Mouse (Mus musculus): Measurements from ENCODE around the gene Chgb.

Gene Chgb

DNA sequence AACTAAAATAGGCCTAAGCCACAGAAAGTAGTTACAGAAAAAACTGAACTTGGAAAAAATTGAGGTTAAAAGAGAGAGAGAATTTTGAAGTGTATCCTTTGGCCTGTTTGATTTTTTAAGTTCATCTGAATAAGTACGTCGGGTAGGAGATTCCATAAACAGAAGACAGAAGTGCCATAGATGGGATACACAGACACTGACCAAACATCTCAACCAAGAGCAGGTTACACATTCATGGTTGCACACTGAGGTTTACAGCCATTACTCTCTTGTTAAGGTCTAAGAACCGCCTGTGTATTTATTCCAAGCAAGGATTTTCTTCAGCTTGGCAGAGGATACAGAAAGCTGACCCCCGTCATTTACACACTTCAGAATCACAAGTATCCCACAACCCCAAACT, at the start of gene Chgb:
Chgb (plus strand) TSS at position 301 of the 400 bp plus-strand sequence.
- DNase-seq (ENCODE audit: low read depth, low spot score) = no peak

DNA sequence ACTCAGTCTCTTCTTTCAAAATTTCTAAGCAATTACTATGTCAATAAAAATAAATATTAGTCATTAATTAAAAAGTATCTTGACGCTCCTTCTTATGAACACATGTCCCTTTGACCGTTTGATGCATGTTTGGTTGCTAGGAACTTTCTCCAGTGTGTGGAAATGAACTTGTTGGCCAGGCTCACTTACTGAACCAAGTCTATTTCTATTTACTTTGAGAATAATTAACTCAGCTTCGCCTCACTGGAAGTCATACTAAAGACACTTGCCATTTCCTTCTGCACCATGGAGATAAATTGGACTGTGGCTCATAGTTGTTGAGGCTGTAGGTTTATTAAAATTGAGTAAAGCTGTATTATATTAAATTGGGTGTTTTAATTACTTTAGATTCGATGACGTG, 48.1 kb upstream of the Chgb start:
- DNase-seq (ENCODE audit: low read depth, low spot score) = no peak

DNA sequence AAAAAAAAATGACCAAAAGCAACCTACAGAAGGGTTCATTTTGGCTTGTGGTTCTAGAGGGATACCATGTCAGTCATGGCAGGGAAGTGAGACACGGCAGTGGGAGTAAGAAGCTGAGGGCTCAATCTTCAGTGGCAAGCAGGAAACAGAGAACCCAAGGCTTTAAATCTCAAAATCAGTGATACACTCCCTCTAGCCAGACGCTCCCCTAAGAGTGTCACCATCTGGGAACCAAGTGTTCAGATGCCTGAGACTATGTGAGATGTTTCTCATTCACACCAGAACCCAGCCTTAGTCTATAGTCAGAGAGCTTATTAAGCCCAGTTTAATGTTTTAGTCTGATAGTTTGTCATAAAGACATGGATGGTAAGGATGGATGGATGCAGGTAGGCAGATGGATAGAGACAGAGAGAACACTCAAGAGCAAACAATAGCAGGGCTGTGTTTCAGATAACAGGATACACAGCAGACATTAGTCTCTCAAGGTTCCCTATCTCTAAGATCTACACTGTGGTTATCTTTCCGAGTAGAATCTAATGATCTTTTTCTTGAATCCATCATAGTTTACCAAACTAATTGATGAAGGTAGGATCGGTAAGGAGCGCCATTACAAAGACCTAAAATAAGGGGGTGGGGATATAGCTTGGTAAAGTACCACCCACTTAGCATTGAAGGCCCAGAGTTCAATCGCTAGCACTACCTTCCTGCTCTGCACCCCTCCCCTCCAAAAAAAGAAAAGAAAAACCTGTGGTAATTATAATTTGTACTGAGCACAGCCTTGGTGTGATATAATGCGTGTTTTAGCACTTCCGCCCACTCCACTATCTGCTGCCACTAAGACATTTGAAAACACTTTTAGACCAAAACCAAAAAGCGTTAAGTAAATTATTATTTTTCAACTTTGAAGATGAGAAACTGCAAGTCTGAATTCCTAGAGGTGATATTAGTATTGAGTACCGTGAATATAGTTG, 47.2 kb upstream of the Chgb start:
- no peak for DNase-seq (ENCODE audit: low read depth, low spot score)

DNA sequence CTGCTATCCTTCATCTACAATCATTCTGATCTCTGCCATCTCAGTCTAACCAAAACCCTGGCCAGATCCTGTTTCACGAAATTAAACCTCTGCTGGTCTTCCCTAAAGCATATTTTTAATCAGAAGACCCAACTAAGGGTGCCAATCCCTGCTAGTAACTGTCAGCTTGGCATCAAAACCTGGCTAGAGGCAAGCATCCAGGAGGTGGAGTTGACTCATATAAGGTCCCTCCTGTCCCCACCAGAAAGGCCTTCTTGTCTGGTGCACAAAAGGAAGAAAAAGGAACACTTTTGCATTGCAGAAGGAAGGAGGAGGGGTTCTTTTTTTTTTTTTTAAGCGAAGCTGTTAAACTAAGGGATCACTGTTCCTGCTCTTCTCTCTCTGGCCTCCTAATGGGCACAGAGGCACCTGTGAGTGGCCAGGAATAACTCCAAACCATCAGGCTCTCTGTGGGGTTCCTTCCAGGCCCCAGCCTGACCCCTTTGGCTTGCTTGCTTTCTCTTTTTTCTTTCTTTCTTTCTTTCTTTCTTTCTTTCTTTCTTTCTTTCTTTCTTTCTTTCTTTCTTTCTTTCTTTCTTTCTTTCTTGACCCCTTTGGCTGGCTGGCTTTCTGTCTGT, 42.2 kb upstream of the Chgb start:
- no peak for DNase-seq (ENCODE audit: low read depth, low spot score)

DNA sequence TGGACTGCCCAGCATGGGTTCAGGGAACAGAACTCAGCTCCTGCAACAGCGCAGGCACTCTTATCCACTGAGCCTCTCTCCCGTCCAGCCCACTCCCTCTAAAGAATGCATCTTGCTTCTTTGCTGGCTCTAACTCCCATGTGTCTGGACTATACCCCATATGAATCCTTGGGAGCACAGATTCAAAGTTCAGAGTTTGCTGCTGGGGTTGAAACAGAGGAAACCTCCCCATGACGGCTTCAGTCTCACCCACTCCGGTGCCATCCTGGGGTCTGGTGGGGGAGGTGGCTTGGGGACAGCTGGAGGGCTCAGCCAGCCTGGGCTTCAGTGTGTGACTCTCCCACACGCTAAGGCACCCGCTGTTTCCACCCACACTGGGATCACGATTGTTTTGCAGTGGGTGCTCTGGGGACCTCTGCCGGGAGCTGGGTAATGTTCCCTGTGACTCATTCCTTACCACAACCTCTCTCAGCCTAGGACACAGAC, 39.2 kb upstream of the Chgb start:
- no peak for DNase-seq (ENCODE audit: low read depth, low spot score)

DNA sequence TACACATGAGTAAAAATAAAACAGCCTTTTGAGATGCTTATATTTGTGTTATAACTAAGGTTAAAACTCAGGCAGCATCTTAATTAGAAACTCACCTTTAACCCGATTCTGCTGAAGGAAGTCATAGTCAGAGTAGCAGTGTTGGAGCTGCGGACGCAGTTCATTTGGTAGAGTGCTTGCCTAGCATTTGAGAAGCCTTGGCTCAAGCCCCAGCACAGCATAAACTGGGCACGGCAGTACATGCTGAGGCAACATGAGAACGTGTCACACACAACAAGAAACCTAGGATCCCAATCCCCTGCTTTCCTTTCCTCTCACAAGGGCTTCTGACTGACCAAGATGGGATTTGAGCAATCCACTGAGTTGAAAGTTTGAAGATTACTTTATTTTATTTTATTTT, 36.2 kb upstream of the Chgb start:
- DNase-seq (ENCODE audit: low read depth, low spot score) = no peak

DNA sequence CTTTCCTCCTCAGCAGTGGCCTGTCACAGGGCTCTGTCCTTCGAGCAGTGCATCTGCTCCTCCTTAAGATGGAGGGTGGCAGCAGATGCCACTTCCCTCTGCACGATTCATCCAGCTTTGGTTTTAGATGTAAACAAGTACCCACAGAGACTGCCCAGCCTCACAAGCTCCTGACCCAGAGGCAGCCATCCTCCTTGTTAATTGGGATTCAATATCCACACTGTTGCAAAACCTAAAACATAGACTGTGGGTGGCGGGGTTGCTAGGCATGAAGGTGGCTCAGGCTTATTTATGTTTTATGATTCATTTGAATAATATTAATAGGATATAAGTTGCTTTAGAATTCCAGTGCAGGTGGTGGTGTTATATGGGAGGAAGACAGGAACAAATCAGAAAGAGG, 35.0 kb upstream of the Chgb start:
- no peak for DNase-seq (ENCODE audit: low read depth, low spot score)

DNA sequence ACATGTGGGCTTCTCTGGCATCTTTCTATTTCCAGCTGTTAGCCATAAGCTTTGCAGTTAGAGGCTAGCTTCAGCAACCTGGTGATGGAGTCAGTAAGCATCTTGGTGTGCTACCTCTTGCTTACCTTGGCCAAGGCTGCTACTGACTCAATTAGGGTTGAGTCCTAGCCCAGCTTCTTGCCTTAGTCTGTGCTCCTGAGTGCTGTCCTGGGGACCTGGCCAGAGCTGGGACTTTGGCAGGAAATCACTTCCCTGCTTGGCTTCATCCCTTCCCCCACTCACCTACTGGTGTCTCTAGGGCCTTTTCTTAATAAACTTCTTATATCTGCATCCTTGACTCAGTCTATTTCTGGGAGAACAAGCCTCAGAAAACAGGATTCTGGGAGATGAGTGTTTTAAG, 30.4 kb upstream of the Chgb start:
- DNase-seq (ENCODE audit: low read depth, low spot score) = no peak

DNA sequence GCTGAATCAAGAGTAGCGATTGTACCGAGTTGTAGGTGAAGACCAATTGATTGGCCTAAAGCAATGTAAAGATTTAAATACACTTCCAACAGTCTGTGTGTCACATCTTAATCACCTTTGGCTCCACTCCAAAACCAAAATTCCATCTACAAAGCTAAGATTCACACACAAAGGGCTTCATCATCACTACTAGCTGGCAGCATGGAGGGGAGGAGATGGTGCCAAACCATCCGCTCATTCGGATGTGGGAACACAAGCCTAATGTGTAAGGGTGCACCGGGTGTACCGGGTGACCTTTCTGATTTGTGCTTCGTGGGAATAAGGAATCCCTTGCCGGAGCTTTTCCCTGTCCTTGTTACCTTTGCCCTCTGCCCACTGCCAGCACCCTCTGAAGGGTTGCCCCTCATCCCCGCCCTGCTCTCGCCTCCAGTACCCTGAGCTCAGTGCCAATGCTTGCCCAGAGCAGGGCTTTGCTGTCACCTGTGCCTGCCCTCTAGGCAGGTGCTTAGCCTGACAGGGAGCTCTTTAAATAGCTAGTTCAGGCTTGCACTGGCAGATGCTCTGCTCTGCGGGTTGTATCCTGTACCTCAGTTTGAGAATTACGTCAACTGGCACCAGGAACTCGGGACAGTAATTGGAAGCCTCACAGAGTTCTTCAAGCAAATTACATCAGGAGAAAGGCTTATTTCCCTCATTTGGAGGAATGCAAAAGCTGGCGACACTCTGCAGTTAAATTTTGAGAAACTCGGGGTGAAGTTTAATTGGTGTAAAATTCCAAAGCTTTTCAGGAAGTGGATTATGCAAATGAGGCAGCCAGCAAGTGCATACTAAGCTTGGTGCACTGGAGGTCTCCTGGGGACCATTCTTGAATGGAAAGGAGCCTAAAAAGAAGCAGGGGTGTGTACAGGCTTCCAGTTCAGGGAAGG, 29.7 kb upstream of the Chgb start:
- DNase-seq (ENCODE audit: low read depth, low spot score) = no peak

DNA sequence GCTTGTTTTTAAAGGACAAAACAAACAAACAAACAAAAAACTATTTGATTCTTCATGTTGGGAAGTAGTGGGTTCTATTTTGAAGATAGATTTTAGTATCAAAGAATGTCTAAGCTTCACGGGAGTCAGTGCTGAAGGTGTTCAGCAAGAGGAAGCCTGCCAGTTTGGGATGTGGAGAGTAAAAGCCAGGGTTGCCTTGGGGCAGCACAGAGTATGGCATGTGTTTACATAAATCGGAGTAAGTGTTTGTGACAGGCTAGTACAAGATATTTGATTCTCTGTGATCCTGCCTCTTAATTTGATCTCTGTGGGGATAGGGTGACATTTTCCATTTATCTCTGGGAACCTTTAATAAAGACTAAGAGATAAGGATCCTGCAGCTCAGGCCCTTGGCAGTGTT, 28.7 kb upstream of the Chgb start:
- no peak for DNase-seq (ENCODE audit: low read depth, low spot score)

DNA sequence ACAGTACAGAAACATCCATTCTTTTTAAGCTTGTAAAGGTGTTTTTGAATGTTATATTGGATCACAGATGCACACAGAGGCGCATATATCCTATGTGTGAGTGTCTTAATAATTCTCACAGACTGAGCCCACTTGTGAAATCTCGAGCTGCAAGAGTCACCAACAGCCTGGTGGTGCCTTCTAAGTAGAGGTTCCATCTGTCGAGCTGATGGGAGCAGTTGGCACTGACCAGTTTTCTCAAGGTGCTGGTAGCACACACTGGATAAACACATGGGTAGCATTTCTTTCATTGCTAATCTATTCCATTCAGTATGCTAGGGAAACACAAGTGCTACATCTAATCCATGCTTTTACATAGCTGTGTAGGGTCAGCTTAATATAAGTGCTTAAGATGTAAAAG, 27.9 kb upstream of the Chgb start:
- no peak for DNase-seq (ENCODE audit: low read depth, low spot score)

DNA sequence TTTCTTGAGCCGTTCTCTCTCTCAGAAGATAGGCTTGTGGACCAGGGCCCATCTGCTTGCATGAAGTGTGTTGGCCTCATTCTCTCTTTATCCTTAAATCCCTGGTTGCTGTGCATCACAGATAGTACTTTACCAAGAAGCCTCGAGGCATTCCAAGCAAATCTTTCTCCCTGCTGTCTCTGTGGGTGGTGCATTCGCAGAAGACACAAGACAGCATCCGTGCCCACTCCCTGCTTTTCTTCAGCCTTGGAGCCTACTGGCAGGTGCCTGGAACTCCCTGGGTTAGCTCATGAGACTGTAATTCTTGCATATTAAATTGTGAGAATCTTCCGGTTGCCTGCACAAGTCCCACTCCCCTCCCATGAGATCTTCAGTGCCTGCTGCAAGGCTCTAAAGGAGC, 23.2 kb upstream of the Chgb start:
- DNase-seq (ENCODE audit: low read depth, low spot score) = no peak

DNA sequence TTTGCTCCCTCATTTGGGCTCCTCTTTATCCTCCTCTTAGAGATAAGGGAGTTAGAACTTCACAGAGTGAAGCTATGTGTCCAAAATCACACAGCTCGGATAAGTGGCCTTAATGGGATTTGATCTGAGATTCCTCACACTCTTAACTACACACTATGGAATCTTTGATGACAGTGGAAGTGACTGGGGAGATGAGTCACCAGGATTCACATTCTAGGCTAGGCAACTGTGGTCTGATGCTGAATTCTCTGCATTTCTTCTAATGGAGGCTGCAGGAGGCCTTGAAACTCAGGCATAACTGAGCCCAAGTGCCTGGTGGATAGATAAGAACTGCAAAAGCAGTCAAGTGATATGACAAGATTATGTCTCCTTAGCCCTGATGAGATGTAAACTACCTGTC, 10.3 kb upstream of the Chgb start:
- no peak for DNase-seq (ENCODE audit: low read depth, low spot score)

DNA sequence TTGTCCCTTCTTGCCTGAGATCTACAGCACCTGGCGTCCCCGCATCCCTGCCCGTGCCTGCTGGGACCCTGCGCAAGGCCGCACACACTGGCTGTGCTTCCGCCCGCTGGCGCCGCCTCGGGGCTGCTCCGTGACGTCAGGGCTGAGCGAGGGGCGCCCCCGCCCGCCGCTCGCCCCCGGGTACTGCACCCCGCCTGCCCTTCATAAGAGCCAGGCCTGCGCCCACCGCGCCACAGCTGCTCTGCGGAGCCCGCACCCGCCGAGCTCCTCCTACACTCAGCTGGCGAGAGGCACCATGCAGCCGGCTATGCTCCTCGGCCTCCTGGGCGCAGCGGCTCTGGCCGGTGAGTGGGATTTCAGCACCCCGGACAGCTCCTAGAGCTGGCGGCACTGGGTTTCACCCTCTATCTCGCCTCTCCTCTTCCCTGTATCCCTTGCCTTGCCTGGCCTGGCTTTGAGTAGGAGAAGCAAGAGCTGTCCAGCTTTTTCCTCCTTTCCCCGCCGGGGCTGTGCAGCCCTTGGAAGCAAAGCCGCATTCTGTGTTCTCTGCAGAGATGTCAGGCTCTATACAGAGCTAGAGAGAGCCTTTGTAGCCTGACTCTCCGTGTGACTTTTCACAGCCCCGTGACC, 476 bp downstream of the Chgb start:
- peak; percentile 56 for DNase-seq (ENCODE audit: low read depth, low spot score)

DNA sequence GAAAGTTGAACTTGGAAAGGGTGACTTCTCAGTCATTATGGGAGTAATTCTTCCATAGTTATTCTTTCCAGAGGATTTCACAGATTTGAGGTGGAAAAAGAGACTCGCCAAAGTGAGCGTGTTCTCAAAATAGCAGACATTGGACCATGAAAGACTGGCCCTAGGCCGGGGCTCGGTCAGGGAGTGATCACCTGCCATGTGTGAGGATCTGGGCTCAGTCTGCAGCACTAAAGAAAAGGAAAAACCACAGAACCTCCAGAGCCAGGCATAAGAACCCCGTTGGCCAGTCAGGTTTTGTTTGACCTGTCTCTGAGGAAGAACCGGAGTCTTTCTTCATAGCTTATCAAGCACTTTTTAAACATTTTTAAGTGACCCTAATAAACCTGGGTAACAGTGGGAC, 3.0 kb downstream of the Chgb start:
- DNase-seq (ENCODE audit: low read depth, low spot score) = no peak

DNA sequence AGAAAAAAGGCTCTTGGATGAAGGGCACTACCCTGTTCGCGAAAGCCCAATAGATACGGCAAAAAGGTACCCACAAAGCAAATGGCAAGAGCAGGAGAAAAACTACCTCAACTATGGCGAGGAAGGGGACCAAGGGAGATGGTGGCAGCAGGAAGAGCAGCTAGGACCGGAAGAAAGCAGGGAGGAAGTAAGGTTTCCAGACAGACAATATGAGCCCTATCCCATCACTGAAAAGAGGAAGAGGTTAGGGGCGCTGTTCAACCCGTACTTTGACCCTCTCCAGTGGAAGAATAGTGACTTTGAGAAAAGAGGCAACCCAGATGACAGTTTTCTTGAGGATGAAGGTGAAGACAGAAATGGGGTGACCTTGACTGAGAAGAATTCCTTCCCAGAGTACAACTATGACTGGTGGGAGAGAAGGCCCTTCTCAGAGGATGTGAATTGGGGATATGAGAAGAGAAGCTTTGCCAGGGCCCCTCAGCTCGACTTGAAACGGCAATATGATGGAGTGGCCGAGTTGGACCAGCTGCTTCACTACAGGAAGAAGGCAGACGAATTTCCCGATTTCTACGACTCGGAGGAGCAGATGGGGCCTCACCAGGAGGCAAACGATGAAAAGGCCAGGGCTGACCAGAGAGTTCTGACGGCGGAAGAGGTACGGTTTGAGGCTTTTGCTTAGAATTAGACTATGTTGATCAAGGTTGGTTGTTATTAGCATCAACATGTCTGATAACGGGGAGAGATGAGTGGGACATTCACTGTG, 12.5 kb downstream of the Chgb start:
- DNase-seq (ENCODE audit: low read depth, low spot score) = no peak

DNA sequence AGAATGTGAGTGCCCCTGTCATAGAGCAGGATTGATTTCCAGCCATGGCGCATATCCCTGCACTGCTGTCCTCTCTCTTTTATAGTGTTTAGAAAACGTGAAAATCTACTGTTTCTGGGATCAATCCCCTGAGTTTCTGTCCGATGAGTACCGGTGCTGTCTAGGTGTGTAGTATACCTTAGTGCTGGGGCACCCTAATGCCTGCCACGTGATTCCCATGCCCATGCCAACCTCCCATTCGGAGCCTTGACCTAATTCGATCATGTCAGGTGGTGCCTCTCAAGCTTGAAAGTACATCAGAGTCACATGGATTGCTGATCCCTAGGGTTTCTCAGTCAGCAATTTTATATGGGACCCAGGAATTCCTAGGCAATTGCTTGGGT, 13.1 kb downstream of the Chgb start:
- DNase-seq (ENCODE audit: low read depth, low spot score) = no peak

DNA sequence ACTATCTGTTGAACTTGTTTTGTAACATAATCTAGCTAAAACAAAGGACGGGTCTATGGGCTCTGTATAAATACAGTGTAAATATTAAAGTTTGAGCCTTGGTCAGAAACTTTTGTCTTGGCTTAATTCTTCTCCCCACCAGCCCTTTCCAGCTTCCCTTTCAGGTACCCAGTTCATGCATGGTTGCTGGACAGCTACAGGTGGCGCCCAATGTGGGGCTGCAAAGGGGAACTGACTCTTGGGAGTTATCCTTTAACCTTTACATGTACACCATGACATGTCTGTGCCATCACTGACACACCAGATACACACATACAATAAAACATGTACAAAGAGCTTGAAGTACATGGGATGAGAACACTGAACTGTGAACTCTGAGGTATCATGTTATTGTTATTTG, 21.9 kb downstream of the Chgb start:
- DNase-seq (ENCODE audit: low read depth, low spot score) = no peak

DNA sequence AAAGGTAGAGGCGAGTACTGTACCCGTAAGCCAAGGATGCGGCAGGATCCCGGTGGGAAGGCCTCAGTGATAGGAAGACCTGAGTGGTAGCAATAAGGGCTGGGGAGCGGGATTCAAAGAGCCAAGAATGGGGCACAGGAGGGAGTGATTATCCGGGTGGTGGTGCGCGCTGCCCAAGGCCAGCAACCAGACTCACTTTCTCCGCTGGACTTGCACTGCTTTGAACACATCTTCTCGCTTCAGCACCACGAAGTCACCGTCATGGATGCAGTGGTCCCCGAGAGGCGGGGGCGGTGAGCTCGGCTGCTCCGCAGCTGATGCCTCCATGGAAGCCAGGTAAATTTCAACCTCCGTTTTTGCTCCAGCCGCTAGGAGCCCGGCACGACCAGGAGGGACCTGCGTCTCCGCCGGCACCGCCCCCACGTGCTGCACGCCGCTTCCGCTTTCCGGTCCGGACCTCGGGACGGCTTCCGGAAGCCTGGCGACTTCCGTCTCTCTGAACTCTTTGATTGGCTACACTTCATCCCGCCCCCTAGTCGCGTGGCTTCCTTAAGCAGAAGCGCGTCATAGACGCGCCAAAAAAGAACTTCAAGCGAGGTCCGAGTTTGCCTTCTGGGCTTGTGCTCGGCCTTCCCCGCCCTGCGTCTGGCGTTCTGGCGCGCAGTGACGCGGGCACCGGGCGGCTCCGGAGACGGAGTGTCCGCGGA, 34.7 kb downstream of the Chgb start, which contains the start of the genes Trmt6 and Mcm8:
Trmt6 (minus strand) TSS at position 448 of the 707 bp plus-strand sequence.
Mcm8 (plus strand) TSS at position 534 of the 707 bp plus-strand sequence.
- DNase-seq (ENCODE audit: low read depth, low spot score) = peak; percentile 91

DNA sequence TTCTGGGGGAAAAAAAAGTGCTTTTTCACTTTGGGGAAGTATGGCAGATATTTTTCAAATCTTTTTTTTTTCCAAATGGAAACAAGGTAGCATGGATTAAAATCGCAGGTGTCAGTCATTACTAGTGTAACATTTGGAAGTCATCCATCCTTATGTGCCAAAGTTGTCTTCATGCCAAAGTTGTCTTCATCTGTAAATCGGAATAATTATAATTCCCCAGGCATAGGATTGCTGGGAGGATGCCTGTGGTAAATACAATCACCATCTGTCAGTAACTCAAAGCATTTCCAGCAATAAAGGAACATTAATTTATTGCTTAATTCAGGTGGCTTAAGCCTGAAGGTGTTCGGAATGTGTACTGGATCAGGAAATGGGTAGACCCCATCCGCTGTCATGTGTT, 60.0 kb downstream of the Chgb start:
- no peak for DNase-seq (ENCODE audit: low read depth, low spot score)

All from retina, adult 2 months (tissue).